In the genomic region with DNA sequence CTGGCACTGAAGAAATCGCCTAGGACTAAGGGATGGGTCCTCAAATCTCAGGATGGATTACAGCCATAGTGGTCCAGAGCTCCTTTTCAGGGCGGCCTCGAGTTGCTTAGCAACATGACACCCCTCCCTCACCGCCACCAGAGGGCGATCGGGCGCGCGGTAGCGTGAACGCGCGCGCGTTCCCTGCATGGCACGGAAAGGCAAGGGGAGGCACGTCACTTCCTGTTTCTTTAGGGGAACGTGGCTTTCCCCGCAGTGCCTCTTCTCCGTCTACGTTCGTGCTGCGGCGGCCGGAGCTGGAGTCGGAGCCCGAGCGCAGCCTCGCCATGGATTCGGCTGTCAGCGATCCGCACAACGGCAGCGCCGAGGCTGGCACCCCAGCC, we compare ENCODE assay signal across 8 mouse cellular contexts. TPM values are rescaled to one million over a fixed set of nuclear protein-coding genes. Genes with fewer than 3 reads are reported as not detected.
DNase-seq lines count a peak whose midpoint lies in the region; ATAC-seq and TF ChIP-seq lines count a peak whose summit lies in the region.

H13 (plus strand) TSS at position 206 of the 383 bp plus-strand sequence.

- H3K79me2 ChIP-seq in CH12.LX (replicated peaks; ENCODE audit: control insufficient read depth, extremely low read depth, insufficient read depth, poor library complexity, severe bottlenecking), result peaks cover 47% of the 10 kb centered on the region

- peak within 1 kb of the TSS; percentile 78 for H3K27ac ChIP-seq in CH12.LX (ENCODE audit: insufficient read depth, low read depth)
- peak within 1 kb of the TSS; percentile 96 for H3K27ac ChIP-seq in forebrain, embryonic 13.5 days
- peak within 1 kb of the TSS; percentile 77 for H3K27ac ChIP-seq in liver, postnatal 0 days (ENCODE audit: low read depth)
- peak within 1 kb of the TSS; percentile 97 for H3K27ac ChIP-seq in neural tube, embryonic 14.5 days (ENCODE audit: low read depth, low read length)

- DNase-seq in CH12.LX (ENCODE audit: extremely low read depth), result peak; percentile 93
- DNase-seq in c-Kit-positive CD71-positive TER-119-negative erythroid progenitor cells, embryonic 14.5 days (ENCODE audit: low read depth), result peak; percentile 89
- peak; percentile 93 to 97 for DNase-seq in heart, postnatal 10 days
- peak; percentile 83 for DNase-seq in large intestine, adult 2 months (ENCODE audit: low read depth, low spot score)
- peak; percentile 93 for DNase-seq in liver, postnatal 0 days
- DNase-seq in testis, postnatal 10 days (ENCODE audit: low spot score), result peak; percentile 94

- no peak for TF ChIP-seq EP300 in CH12.LX (IDR thresholded peaks at IDR 0.05; ENCODE audit: low read length)
- no peak for TF ChIP-seq EP300 in liver, postnatal 0 days (IDR thresholded peaks at IDR 0.05; ENCODE audit: low read depth)

- H3K9me3 ChIP-seq in CH12.LX (replicated peaks; ENCODE audit: low read length), result no peaks in the 10 kb centered on the region
- no peaks in the 10 kb centered on the region for H3K9me3 ChIP-seq in forebrain, embryonic 13.5 days (replicated peaks)
- no peaks in the 10 kb centered on the region for H3K9me3 ChIP-seq in liver, postnatal 0 days (ENCODE audit: low read length)
- H3K9me3 ChIP-seq in neural tube, embryonic 14.5 days (ENCODE audit: control insufficient read depth, low read length), result no peaks in the 10 kb centered on the region

- peak; percentile 96 for TF ChIP-seq POLR2A in CH12.LX (IDR thresholded peaks at IDR 0.05; ENCODE audit: low read depth, low read length)

- peak; percentile 75 for ATAC-seq in forebrain, embryonic 13.5 days
- peak; percentile 87 for ATAC-seq in liver, postnatal 0 days
- ATAC-seq in neural tube, embryonic 14.5 days (ENCODE audit: low read depth), result peak; percentile 88

- dilution Hi-C loops in CH12.LX (cut with MboI; ENCODE audit: extremely low pct_ligation_motif_present, extremely low pct_unique_long_range_greater_than_20kb, low sequenced_read_pairs), result no loop called here

- in situ Hi-C loops in CH12.LX (cut with MboI; ENCODE audit: low pct_ligation_motif_present, low pct_unique_long_range_greater_than_20kb, low sequenced_read_pairs), result loop anchor here (5.0 kb wide), 1 partner anchor 52 kb away; no protein-coding TSS in a partner anchor

- H3K9ac ChIP-seq in CH12.LX (ENCODE audit: insufficient read depth, low read depth), result peak within 1 kb of the TSS; percentile 81
- peak within 1 kb of the TSS; percentile 98 for H3K9ac ChIP-seq in forebrain, embryonic 13.5 days
- H3K9ac ChIP-seq in liver, postnatal 0 days (replicated peaks), result peak within 1 kb of the TSS; percentile 79
- peak within 1 kb of the TSS; percentile 97 for H3K9ac ChIP-seq in neural tube, embryonic 14.5 days (replicated peaks; ENCODE audit: low read depth, low read length)

- TF ChIP-seq RAD21 in CH12.LX (IDR thresholded peaks at IDR 0.05; ENCODE audit: low read depth, low read length), result peak; percentile 11

- peak within 1 kb of the TSS; percentile 90 for H3K4me2 ChIP-seq in CH12.LX (ENCODE audit: insufficient read depth, low read depth, poor library complexity, severe bottlenecking)
- H3K4me2 ChIP-seq in forebrain, embryonic 13.5 days, result peak within 1 kb of the TSS; percentile 90
- H3K4me2 ChIP-seq in liver, postnatal 0 days (ENCODE audit: low read depth, low read length), result peak within 1 kb of the TSS; percentile 79
- H3K4me2 ChIP-seq in neural tube, embryonic 14.5 days (ENCODE audit: low read depth, low read length), result peak within 1 kb of the TSS; percentile 97

- no peaks in the 10 kb centered on the region for H3K27me3 ChIP-seq in CH12.LX (replicated peaks)
- no peaks in the 10 kb centered on the region for H3K27me3 ChIP-seq in forebrain, embryonic 13.5 days
- H3K27me3 ChIP-seq in liver, postnatal 0 days (ENCODE audit: insufficient read depth, low read length), result no peaks in the 10 kb centered on the region
- no peaks in the 10 kb centered on the region for H3K27me3 ChIP-seq in neural tube, embryonic 14.5 days (ENCODE audit: control insufficient read depth, insufficient read depth, low read length)

- WGBS in forebrain, embryonic 13.5 days, result under 1% methylated on average over 35 of the region's 35 CpGs
- WGBS in large intestine, adult 2 months, result under 1% methylated on average over 35 of the region's 35 CpGs
- WGBS in liver, postnatal 0 days (ENCODE audit: insufficient replicate concordance), result 4% methylated on average over 33 of the region's 35 CpGs
- whole genome bisulfite sequencing in neural tube, embryonic 14.5 days, result under 1% methylated on average over 33 of the region's 35 CpGs

- H3K4me1 ChIP-seq in CH12.LX (ENCODE audit: control insufficient read depth in 1 of 2, insufficient read depth in 2 of 2), result peaks cover 11 to 29% of the 10 kb centered on the region in 2 experiments
- peaks cover 42% of the 10 kb centered on the region for H3K4me1 ChIP-seq in forebrain, embryonic 13.5 days
- H3K4me1 ChIP-seq in liver, postnatal 0 days (ENCODE audit: insufficient read depth), result peaks cover 27% of the 10 kb centered on the region
- H3K4me1 ChIP-seq in neural tube, embryonic 14.5 days (ENCODE audit: control insufficient read depth, insufficient read depth, low read length), result peaks cover 28% of the 10 kb centered on the region

- TF ChIP-seq CTCF in CH12.LX (conservative IDR thresholded peaks at IDR 0.05 in 1 of 2, IDR thresholded peaks at IDR 0.05 in 1 of 2; ENCODE audit: low read depth in 2 of 2, low read length in 2 of 2), result peak; percentile 51 to 87
- TF ChIP-seq CTCF in liver, postnatal 0 days (IDR thresholded peaks at IDR 0.05; ENCODE audit: low read depth), result peak; percentile 99

- peaks cover 8 to 23% of the 10 kb centered on the region in 2 experiments for H3K36me3 ChIP-seq in CH12.LX (replicated peaks in 1 of 2; ENCODE audit: control insufficient read depth in 1 of 2, insufficient read depth in 1 of 2, low read length in 1 of 2)
- H3K36me3 ChIP-seq in forebrain, embryonic 13.5 days (ENCODE audit: poor library complexity, severe bottlenecking), result peaks cover 17% of the 10 kb centered on the region
- peaks cover 9% of the 10 kb centered on the region; the same call in 1 of the 2 replicates for H3K36me3 ChIP-seq in liver, postnatal 0 days (replicated peaks; ENCODE audit: insufficient read depth, low read length)
- H3K36me3 ChIP-seq in neural tube, embryonic 14.5 days (ENCODE audit: control insufficient read depth, insufficient read depth, low read length), result peaks cover 13% of the 10 kb centered on the region; the same call in 1 of the 2 replicates

- H3K4me3 ChIP-seq in CH12.LX (replicated peaks in 1 of 3; ENCODE audit: low read depth in 2 of 3, low read length in 2 of 3, poor library complexity in 1 of 3), result peak within 1 kb of the TSS; percentile 79 to 96 (median 92)
- H3K4me3 ChIP-seq in forebrain, embryonic 13.5 days, result peak within 1 kb of the TSS; percentile 99
- peak within 1 kb of the TSS; percentile 79 for H3K4me3 ChIP-seq in liver, postnatal 0 days (ENCODE audit: low read depth, low read length)
- H3K4me3 ChIP-seq in neural tube, embryonic 14.5 days (ENCODE audit: low read depth, low read length), result peak within 1 kb of the TSS; percentile 94

- intact Hi-C loops in heart, postnatal 10 days (cut with DNase I), result loop anchor here (1.0 kb wide), 1 partner anchor 27 kb away; no protein-coding TSS in a partner anchor

TF ChIP-seq in CH12.LX, 34 proteins besides CTCF, POLR2A, EP300 and RAD21 (continues in another document):
- no peak for TF ChIP-seq JUN (IDR thresholded peaks at IDR 0.05; ENCODE audit: insufficient read depth, low read depth, low read length)
- peak; percentile 64 for TF ChIP-seq SMC3 (IDR thresholded peaks at IDR 0.05; ENCODE audit: low read depth, low read length)
- no peak for TF ChIP-seq MAZ (IDR thresholded peaks at IDR 0.05; ENCODE audit: low read depth, low read length)
- TF ChIP-seq PAX5 (IDR thresholded peaks at IDR 0.05; ENCODE audit: low read length), result no peak
- no peak for TF ChIP-seq ZC3H11A (IDR thresholded peaks at IDR 0.05; ENCODE audit: low read depth, low read length)
- TF ChIP-seq ZMIZ1 (IDR thresholded peaks at IDR 0.05; ENCODE audit: low read depth, low read length), result peak; percentile 80
- no peak for TF ChIP-seq UBTF (IDR thresholded peaks at IDR 0.05; ENCODE audit: low read depth, low read length)
- no peak for TF ChIP-seq ETS1 (conservative IDR thresholded peaks at IDR 0.05; ENCODE audit: low read depth, low read length)
- no peak for TF ChIP-seq GABPA (IDR thresholded peaks at IDR 0.05; ENCODE audit: insufficient replicate concordance, low read depth, low read length)
- no peak for TF ChIP-seq RCOR1 (conservative IDR thresholded peaks at IDR 0.05; ENCODE audit: low read depth, low read length)
- TF ChIP-seq NRF1 (IDR thresholded peaks at IDR 0.05; ENCODE audit: low read depth, low read length), result 0 out of 2 replicates have a peak, but pooled peaks have one; percentile 34
- TF ChIP-seq MXI1 (IDR thresholded peaks at IDR 0.05; ENCODE audit: low read depth, low read length), result peak; percentile 95
- TF ChIP-seq CHD1 (IDR thresholded peaks at IDR 0.05; ENCODE audit: low read depth, low read length), result no peak
- TF ChIP-seq NELFE (IDR thresholded peaks at IDR 0.05; ENCODE audit: low read depth, low read length), result peak; percentile 92
- peak; percentile 74 for TF ChIP-seq HCFC1 (IDR thresholded peaks at IDR 0.05; ENCODE audit: low read depth, low read length)
- TF ChIP-seq BHLHE40 (IDR thresholded peaks at IDR 0.05; ENCODE audit: low read depth, low read length), result no peak
- TF ChIP-seq E2F4 (IDR thresholded peaks at IDR 0.05; ENCODE audit: insufficient replicate concordance, low read depth, low read length), result no peak
- no peak for TF ChIP-seq JUND (conservative IDR thresholded peaks at IDR 0.05; ENCODE audit: low read depth, low read length)
- TF ChIP-seq IRF4 (IDR thresholded peaks at IDR 0.05; ENCODE audit: low read depth, low read length), result no peak
- no peak for TF ChIP-seq KAT2A (IDR thresholded peaks at IDR 0.05; ENCODE audit: insufficient replicate concordance, low read length)
- no peak for TF ChIP-seq USF2 (conservative IDR thresholded peaks at IDR 0.05; ENCODE audit: low read depth, low read length)
- peak; percentile 73 for TF ChIP-seq TCF12 (IDR thresholded peaks at IDR 0.05; ENCODE audit: low read depth, low read length)
- TF ChIP-seq MAFK (IDR thresholded peaks at IDR 0.05; ENCODE audit: insufficient replicate concordance, low read length), result no peak
- no peak for TF ChIP-seq ZKSCAN1 (IDR thresholded peaks at IDR 0.05; ENCODE audit: borderline replicate concordance, low read depth, low read length)

RNA-seq across cellular contexts. Expression of gene H13, which starts in this region (rescaled TPM):
- total RNA-seq in CH12.LX (2012; rRNA removed) (137 and 145 TPM in 2 replicates), CH12.LX (2014; rRNA removed) (105 and 116 TPM in 2 replicates)
- 161 and 175 TPM in 2 replicates for polyA plus RNA-seq in CH12.LX (2012; ENCODE audit: insufficient read length, low read depth)
- polyA plus RNA-seq in forebrain, embryonic 13.5 days (2015; fragmentation: Nextera tagmentation; extraction: Ambion mirVana), result 131 and 142 TPM in 2 replicates
- total RNA-seq in heart, postnatal 10 days (2021), result 10 to 100 TPM; 47.6 to 51.4 TPM
- 102 and 126 TPM in 2 replicates for polyA plus RNA-seq in large intestine, adult 2 months (2012; rRNA removed)
- 61.0 and 63.8 TPM in 2 replicates for polyA plus RNA-seq in liver, postnatal 0 days (2015; fragmentation: Nextera tagmentation; extraction: Ambion mirVana)
- polyA plus RNA-seq in neural tube, embryonic 14.5 days (2014; fragmentation: Nextera tagmentation; extraction: Ambion mirVana), result 156 and 160 TPM in 2 replicates

Comparison
In these comparisons a context has a peak if more than half of its experiments do, and no peak if none do; other contexts are left out.
1. Peak in every context shown above with its lines: DNase-seq, ATAC-seq, H3K4me3 ChIP-seq and H3K27ac ChIP-seq.